Mouse (Mus musculus) myocyte (in vitro differentiated cells): Measurements from ENCODE around the gene Bri3.

ENCODE experiments used
- CEBPB ChIP-seq: IDR thresholded peaks from 2 replicates; pipeline ENCODE4 v1.6.1; 2011; ENCODE audit warnings: mild to moderate bottlenecking, moderate library complexity; ENCODE audit not compliant: poor library complexity, insufficient read depth, severe bottlenecking
- E2F4 ChIP-seq: IDR thresholded peaks from one replicate; pipeline ENCODE4 v1.6.1; 2011; ENCODE audit warnings: mild to moderate bottlenecking, control low read depth, moderate library complexity; ENCODE audit not compliant: insufficient read depth
- MAX ChIP-seq: IDR thresholded peaks from one replicate; pipeline ENCODE4 v1.6.1; 2011; ENCODE audit warnings: low read depth, mild to moderate bottlenecking, control low read depth
- MYOD1 ChIP-seq, 3 experiments: IDR thresholded peaks; one replicate each; pipeline ENCODE4 v1.6.1; 2011; ENCODE audit warnings: control low read depth in 2 of 3, low read depth in 2 of 3, mild to moderate bottlenecking in 2 of 3, moderate library complexity in 1 of 3; ENCODE audit not compliant: insufficient read length in 2 of 3, control insufficient read depth in 1 of 3
- MYOG ChIP-seq, 3 experiments: IDR thresholded peaks; one replicate each; pipeline ENCODE4 v1.6.1; 2011; ENCODE audit warnings: control low read depth in 2 of 3, low read depth in 2 of 3, mild to moderate bottlenecking in 2 of 3; ENCODE audit not compliant: insufficient read length in 2 of 3, control insufficient read depth in 1 of 3, insufficient read depth in 1 of 3
- POLR2A ChIP-seq: IDR thresholded peaks from one replicate; pipeline ENCODE4 v1.6.1; 2011; ENCODE audit warnings: low read depth, mild to moderate bottlenecking, control low read depth, moderate library complexity; ENCODE audit not compliant: insufficient read length
- POLR2AphosphoS2 ChIP-seq: IDR thresholded peaks from one replicate; pipeline ENCODE4 v1.6.1; 2011; ENCODE audit warnings: low read depth, control low read depth; ENCODE audit not compliant: insufficient read length
- TCF12 ChIP-seq: IDR thresholded peaks from one replicate; pipeline ENCODE4 v1.6.1; 2011; ENCODE audit warnings: mild to moderate bottlenecking, control low read depth; ENCODE audit not compliant: poor library complexity, insufficient read depth, severe bottlenecking
- TCF3 ChIP-seq: IDR thresholded peaks from one replicate; pipeline ENCODE4 v1.6.1; 2011; ENCODE audit warnings: low read depth, control low read depth; ENCODE audit not compliant: insufficient read length
- USF1 ChIP-seq: IDR thresholded peaks from one replicate; pipeline ENCODE4 v1.6.1; 2011; ENCODE audit warnings: low read depth, mild to moderate bottlenecking, control low read depth, moderate library complexity

DNA sequence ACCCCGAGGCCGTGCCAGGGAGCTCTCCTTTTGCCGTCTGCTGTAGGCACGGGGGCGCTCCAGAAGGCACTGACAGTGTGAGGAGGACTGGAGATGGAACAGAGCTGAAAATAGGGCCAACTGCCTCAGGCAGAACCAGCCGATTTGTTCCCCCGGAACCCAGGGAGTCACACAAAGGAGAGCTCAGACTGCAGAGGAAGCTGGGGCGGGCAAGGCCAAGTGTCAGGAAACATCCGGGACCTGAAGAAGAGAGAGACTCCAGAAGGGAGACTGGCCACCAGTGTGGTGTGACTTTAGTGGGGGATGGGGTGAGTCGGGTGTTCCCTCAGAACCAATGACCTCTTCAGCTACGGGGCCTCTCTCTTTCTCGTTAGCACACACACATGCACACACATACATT lies 24.9 kb upstream of the Bri3 start:
- TF ChIP-seq POLR2A (no peak), TCF3 (no peak), MYOD1 (IDR thresholded peaks at IDR 0.05; ENCODE audit: control insufficient read depth in 1 of 3, insufficient read length in 2 of 3, low read depth in 2 of 3) (no peak), MAX (no peak), USF1 (no peak), E2F4 (no peak), POLR2AphosphoS2 (no peak), MYOG (IDR thresholded peaks at IDR 0.05; ENCODE audit: control insufficient read depth in 1 of 3, insufficient read depth in 1 of 3, insufficient read length in 2 of 3, low read depth in 2 of 3) (no peak), TCF12 (no peak), CEBPB (no peak)
